Mouse (Mus musculus) liver, embryonic 14.5 days (tissue): ENCODE data around the gene Mbd6.

Experiments used
- CTCF ChIP-seq: IDR thresholded peaks from 2 replicates; pipeline ENCODE4 v1.5.1; 2016; ENCODE audit warnings: antibody characterized with exemption, low read depth, control low read depth
- EP300 ChIP-seq: IDR thresholded peaks from 2 replicates; pipeline ENCODE4 v1.6.1; 2016; ENCODE audit warnings: antibody characterized with exemption, low read depth

GRCm38 (mm10) chr10:127257790-127258189 is 31.0 kb downstream of the Mbd6 start:
- no peak for TF ChIP-seq CTCF
- TF ChIP-seq EP300 = no peak
